Mouse (Mus musculus) A20 (cell line): ENCODE measurements around the gene Btnl1.

Experiments used
- DNase-seq: peaks from one replicate; pipeline ENCODE4 v3.0.0-alpha.2; 2011; ENCODE audit warnings: low read depth, low spot score

Gene Btnl1

GRCm38 (mm10) chr17:34376847-34377246, at the start of gene Btnl1:
Gene Btnl1, plus strand, starts transcription at chr17:34377132.
- no peak for DNase-seq

GRCm38 (mm10) chr17:34329807-34330206, 47.1 kb upstream of the Btnl1 start:
- peak; percentile 70 for DNase-seq

GRCm38 (mm10) chr17:34331200-34331599, 45.7 kb upstream of the Btnl1 start:
- no peak for DNase-seq

GRCm38 (mm10) chr17:34340619-34341402, 36.1 kb upstream of the Btnl1 start:
- DNase-seq, result peak; percentile 56

- DNase-seq, result peak; percentile 33
Measured at GRCm38 (mm10) chr17:34344882-34345281, 32.0 kb upstream of the Btnl1 start.

GRCm38 (mm10) chr17:34345486-34345885, 31.4 kb upstream of the Btnl1 start:
- DNase-seq, result peak; percentile 44

GRCm38 (mm10) chr17:34346041-34346440, 30.9 kb upstream of the Btnl1 start:
- peak; percentile 74 for DNase-seq

- DNase-seq, result peak; percentile 96
Measured at GRCm38 (mm10) chr17:34347606-34348308, 29.2 kb upstream of the Btnl1 start.

GRCm38 (mm10) chr17:34349429-34349828, 27.5 kb upstream of the Btnl1 start:
- DNase-seq, result peak; percentile 86

- no peak for DNase-seq
Measured at GRCm38 (mm10) chr17:34354539-34354938, 22.4 kb upstream of the Btnl1 start, which contains the start of gene Btnl2. Gene Btnl2, plus strand, starts transcription at chr17:34354822.

GRCm38 (mm10) chr17:34354940-34355339, 22.0 kb upstream of the Btnl1 start:
- peak; percentile 85 for DNase-seq

GRCm38 (mm10) chr17:34362954-34363546, 13.9 kb upstream of the Btnl1 start:
- DNase-seq, result no peak

- DNase-seq, result peak; percentile 48
Measured at GRCm38 (mm10) chr17:34363676-34364310, 13.1 kb upstream of the Btnl1 start.

- DNase-seq, result no peak
Measured at GRCm38 (mm10) chr17:34365031-34365430, 11.9 kb upstream of the Btnl1 start.

- no peak for DNase-seq
Measured at GRCm38 (mm10) chr17:34370563-34370962, 6.4 kb upstream of the Btnl1 start.

GRCm38 (mm10) chr17:34373055-34373709, 3.8 kb upstream of the Btnl1 start:
- DNase-seq, result peak; percentile 80

- DNase-seq, result no peak
Measured at GRCm38 (mm10) chr17:34377450-34378209, 698 bp downstream of the Btnl1 start.

GRCm38 (mm10) chr17:34378716-34379115, 1.8 kb downstream of the Btnl1 start:
- DNase-seq, result peak; percentile 54

GRCm38 (mm10) chr17:34379451-34379850, 2.5 kb downstream of the Btnl1 start:
- DNase-seq, result no peak

GRCm38 (mm10) chr17:34381876-34382275, 4.9 kb downstream of the Btnl1 start:
- no peak for DNase-seq

GRCm38 (mm10) chr17:34383212-34383611, 6.3 kb downstream of the Btnl1 start:
- peak; percentile 62 for DNase-seq
